Mouse (Mus musculus): Measurements from ENCODE around the gene Rab19. TPM values are rescaled to one million over a fixed set of nuclear protein-coding genes. Genes with fewer than 3 reads are reported as not detected.
"Not testable (repeated sequence)": the region's sequence is repeated elsewhere in the genome, so short reads cannot be mapped to it uniquely, and the experiment has no call there.

Rab19 gene
- polyA plus RNA-seq, 1 experiment from 2014 or later = 1.7 TPM

DNA sequence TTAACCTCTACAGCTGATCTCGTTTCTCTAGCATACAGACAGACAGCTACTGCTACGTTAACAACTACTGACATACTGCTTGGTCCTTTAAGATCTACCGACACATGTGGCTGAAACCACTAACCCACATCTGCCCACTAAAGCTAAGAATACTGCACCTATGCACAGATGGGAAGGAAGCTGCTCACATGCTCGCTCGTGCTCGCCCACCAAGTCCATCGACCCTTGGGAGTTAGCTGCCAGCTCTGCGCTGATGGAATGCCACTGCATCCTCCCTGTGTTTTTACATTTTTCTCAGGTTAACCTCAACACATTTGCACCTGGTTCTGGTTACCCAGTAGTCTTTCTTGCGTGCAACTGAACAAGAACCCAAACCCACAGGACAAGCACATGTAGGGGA lies 17.4 kb downstream of the Rab19 start:
- WGBS = 91% methylated on average over 9 of the region's 9 CpGs
- no peak for ATAC-seq (ENCODE audit: low FRiP score, low TSS enrichment)
- no peak overlapping the region for H3K4me2 ChIP-seq (replicated peaks; ENCODE audit: low read depth, low read length)

DNA sequence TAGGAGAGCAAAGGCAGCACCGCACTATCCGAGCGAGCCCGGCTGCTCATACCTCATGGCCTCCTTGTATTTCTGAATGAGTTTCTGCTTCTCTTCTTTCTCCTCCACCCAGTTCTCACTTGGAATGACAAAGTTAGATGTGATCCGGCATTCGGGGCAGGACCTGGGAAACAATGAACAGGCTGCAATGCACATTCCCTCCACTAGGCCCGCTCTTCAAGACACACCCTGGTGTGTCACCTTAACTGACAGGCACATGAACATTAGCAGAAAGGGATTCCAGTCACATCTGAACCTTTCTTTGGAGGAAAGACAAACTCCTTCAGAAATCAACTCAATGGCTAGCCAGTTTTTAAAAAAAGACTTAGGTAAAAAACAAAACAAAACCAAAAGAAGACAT lies 19.4 kb downstream of the Rab19 start:
- Histone ChIP-seq H3K4me1 (ENCODE audit: control insufficient read depth, insufficient read depth, low read length) (peaks cover 4% of the 10 kb centered on the region; the same call in 1 of the 2 replicates), H3K9me3 (ENCODE audit: control insufficient read depth, low read length) (no peaks in the 10 kb centered on the region), H3K4me3 (ENCODE audit: low read length) (no peak overlapping the region), H3K27ac (ENCODE audit: low read depth, low read length) (no peak overlapping the region), H3K9ac (ENCODE audit: low read depth, low read length) (no peak overlapping the region), H3K36me3 (ENCODE audit: control insufficient read depth, insufficient read depth, low read length) (peaks cover 26% of the 10 kb centered on the region), H3K27me3 (ENCODE audit: control insufficient read depth, insufficient read depth, low read length) (no peaks in the 10 kb centered on the region), H3K4me2 (replicated peaks; ENCODE audit: low read depth, low read length) (no peak overlapping the region)
- 77% methylated on average over 7 of the region's 7 CpGs for WGBS
- no peak for ATAC-seq (ENCODE audit: low FRiP score, low TSS enrichment)

More for the DNA sequence above, 17.4 kb downstream of the Rab19 start:
- H3K36me3 ChIP-seq (ENCODE audit: control insufficient read depth, insufficient read depth, low read length) = peaks cover 12% of the 10 kb centered on the region; the same call in 1 of the 2 replicates
- H3K4me1 ChIP-seq (ENCODE audit: control insufficient read depth, insufficient read depth, low read length) = peaks cover 4% of the 10 kb centered on the region; the same call in 1 of the 2 replicates
- H3K9me3 ChIP-seq (ENCODE audit: control insufficient read depth, low read length) = no peaks in the 10 kb centered on the region
- no peak overlapping the region for H3K27ac ChIP-seq (ENCODE audit: low read depth, low read length)
- H3K9ac ChIP-seq (ENCODE audit: low read depth, low read length) = no peak overlapping the region
- no peaks in the 10 kb centered on the region for H3K27me3 ChIP-seq (ENCODE audit: control insufficient read depth, insufficient read depth, low read length)
- no peak overlapping the region for H3K4me3 ChIP-seq (ENCODE audit: low read length)

DNA sequence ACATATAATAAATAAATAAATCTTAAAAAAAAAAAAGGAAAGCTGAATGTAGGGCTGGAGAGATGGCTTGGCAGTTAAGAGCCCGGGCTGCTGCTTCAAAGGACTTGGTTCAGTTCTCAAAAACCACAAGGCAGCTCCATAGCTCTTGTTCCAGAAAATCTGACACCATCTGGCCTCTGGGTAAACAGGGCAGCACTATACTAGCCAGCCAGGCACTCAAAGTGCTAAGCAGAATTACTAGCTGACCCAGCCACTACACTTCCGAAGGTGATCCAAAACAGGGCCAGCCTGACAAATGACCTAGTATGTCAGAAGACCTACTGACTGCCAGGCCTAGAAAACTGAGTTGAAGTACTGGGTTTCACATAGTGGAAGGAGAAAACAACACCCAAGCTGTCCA lies 22.2 kb downstream of the Rab19 start:
- Histone ChIP-seq H3K36me3 (ENCODE audit: control insufficient read depth, insufficient read depth, low read length) (peaks cover 28% of the 10 kb centered on the region), H3K4me1 (ENCODE audit: control insufficient read depth, insufficient read depth, low read length) (no peaks in the 10 kb centered on the region), H3K9ac (ENCODE audit: low read depth, low read length) (no peak overlapping the region), H3K4me3 (ENCODE audit: low read length) (no peak overlapping the region), H3K27ac (ENCODE audit: low read depth, low read length) (no peak overlapping the region), H3K9me3 (ENCODE audit: control insufficient read depth, low read length) (no peaks in the 10 kb centered on the region), H3K4me2 (replicated peaks; ENCODE audit: low read depth, low read length) (no peak overlapping the region), H3K27me3 (ENCODE audit: control insufficient read depth, insufficient read depth, low read length) (no peaks in the 10 kb centered on the region)
- no peak for ATAC-seq (ENCODE audit: low FRiP score, low TSS enrichment)
- WGBS = 57% methylated on average over 2 of the region's 2 CpGs

DNA sequence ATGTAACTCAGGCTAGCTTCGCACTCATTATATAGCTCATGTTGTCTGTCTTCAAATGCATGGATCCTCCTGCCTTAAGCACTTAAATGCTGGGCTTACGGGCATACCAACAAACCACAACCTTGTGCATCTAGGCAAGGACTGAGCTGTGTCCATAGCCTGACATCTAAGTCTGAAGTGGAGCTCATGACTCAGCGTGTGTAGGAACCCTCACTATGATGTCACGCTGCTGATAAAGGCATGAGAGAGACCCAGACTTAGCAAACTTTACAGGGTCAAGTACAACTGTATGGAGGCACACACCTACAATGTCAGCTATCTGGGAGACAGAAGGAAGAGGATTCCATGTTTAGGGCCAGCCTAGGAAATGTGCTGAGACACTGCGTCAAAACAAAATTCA lies 25.5 kb downstream of the Rab19 start:
- Histone ChIP-seq H3K27me3 (ENCODE audit: control insufficient read depth, insufficient read depth, low read length) (no peaks in the 10 kb centered on the region), H3K9me3 (ENCODE audit: control insufficient read depth, low read length) (no peaks in the 10 kb centered on the region), H3K4me2 (replicated peaks; ENCODE audit: low read depth, low read length) (no peak overlapping the region), H3K36me3 (ENCODE audit: control insufficient read depth, insufficient read depth, low read length) (peaks cover 16% of the 10 kb centered on the region), H3K4me3 (ENCODE audit: low read length) (no peak overlapping the region), H3K9ac (ENCODE audit: low read depth, low read length) (no peak overlapping the region), H3K27ac (ENCODE audit: low read depth, low read length) (no peak overlapping the region), H3K4me1 (ENCODE audit: control insufficient read depth, insufficient read depth, low read length) (no peaks in the 10 kb centered on the region)
- ATAC-seq (ENCODE audit: low FRiP score, low TSS enrichment) = no peak
- WGBS = 93% methylated on average over 5 of the region's 5 CpGs

DNA sequence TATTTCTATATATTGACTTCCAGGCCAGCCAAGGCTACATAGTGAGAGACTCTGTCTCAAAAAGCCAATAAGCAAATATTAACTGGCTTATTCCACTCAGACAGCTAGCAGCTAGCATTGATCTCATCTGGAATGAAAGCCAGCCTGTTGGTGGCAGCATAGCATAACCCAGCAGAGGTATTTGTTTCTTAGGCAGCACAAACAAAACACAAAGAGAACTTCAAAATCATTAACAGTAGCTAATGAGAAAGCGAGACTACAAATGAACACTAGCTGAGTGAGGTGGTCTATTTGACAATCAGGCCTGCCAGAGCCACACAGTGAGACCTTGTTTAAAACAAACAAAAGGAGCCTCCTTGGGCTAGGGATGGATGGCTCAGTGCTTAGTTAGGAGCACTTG lies 33.1 kb downstream of the Rab19 start:
- Histone ChIP-seq H3K4me1 (ENCODE audit: control insufficient read depth, insufficient read depth, low read length) (0 out of 2 replicates have a peak, but pooled peaks cover 3% of the 10 kb centered on the region), H3K9ac (ENCODE audit: low read depth, low read length) (no peak overlapping the region), H3K4me2 (replicated peaks; ENCODE audit: low read depth, low read length) (no peak overlapping the region), H3K9me3 (ENCODE audit: control insufficient read depth, low read length) (no peaks in the 10 kb centered on the region), H3K27me3 (ENCODE audit: control insufficient read depth, insufficient read depth, low read length) (peaks cover 3% of the 10 kb centered on the region; the same call in 1 of the 2 replicates), H3K27ac (ENCODE audit: low read depth, low read length) (no peak overlapping the region), H3K36me3 (ENCODE audit: control insufficient read depth, insufficient read depth, low read length) (no peaks in the 10 kb centered on the region), H3K4me3 (ENCODE audit: low read length) (no peak overlapping the region)
- no peak for ATAC-seq (ENCODE audit: low FRiP score, low TSS enrichment)
- 89% methylated on average over 1 of the region's 1 CpGs for WGBS

DNA sequence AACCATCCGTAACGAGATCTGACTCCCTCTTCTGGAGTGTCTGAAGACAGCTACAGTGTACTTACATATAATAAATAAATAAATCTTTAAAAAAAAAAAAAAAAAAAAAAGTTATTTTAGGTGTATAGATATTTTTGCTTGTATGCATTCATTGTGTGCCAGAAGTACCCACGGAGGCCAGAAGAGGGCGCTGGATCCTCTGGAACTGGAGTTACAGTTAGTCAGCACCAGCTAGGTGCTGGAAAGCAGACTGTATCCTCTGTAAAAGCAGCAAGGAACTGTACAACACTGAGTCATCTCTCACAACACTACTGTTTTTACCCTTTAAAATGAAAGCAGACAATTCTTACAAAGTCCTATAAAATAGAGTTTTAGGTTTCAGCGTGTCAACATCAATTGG lies 34.8 kb downstream of the Rab19 start:
- no peak overlapping the region for H3K27ac ChIP-seq (ENCODE audit: low read depth, low read length)
- peaks cover 3% of the 10 kb centered on the region; the same call in 1 of the 2 replicates for H3K27me3 ChIP-seq (ENCODE audit: control insufficient read depth, insufficient read depth, low read length)
- no peak overlapping the region for H3K4me3 ChIP-seq (ENCODE audit: low read length)
- H3K36me3 ChIP-seq (ENCODE audit: control insufficient read depth, insufficient read depth, low read length) = no peaks in the 10 kb centered on the region
- H3K4me1 ChIP-seq (ENCODE audit: control insufficient read depth, insufficient read depth, low read length) = 0 out of 2 replicates have a peak, but pooled peaks cover 4% of the 10 kb centered on the region
- H3K4me2 ChIP-seq (replicated peaks; ENCODE audit: low read depth, low read length) = no peak overlapping the region
- ATAC-seq (ENCODE audit: low FRiP score, low TSS enrichment) = no peak
- no peaks in the 10 kb centered on the region for H3K9me3 ChIP-seq (ENCODE audit: control insufficient read depth, low read length)
- H3K9ac ChIP-seq (ENCODE audit: low read depth, low read length) = no peak overlapping the region
- WGBS = 54% methylated on average over 3 of the region's 5 CpGs

DNA sequence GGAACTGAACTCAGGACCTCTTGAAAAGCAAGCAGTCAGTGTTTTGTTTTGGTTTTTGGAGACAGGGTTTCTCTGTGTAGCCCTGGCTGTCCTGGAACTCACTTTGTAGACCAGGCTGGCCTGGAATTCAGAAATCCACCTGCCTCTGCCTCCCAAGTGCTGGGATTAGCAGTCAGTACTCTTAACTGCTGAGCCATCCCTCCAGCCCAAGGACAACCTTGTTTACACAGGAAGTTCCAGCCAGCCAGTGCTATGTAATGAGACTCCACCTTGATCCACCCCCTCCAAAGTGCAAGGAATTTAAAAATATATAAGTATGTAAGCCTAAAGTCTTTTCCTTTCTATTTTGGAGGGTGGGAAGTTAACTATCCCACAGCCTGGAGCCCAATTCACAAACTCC lies 35.7 kb downstream of the Rab19 start:
- not testable (repeated sequence) for H3K27me3 ChIP-seq (ENCODE audit: control insufficient read depth, insufficient read depth, low read length); H3K4me3 ChIP-seq (ENCODE audit: low read length); H3K27ac ChIP-seq (ENCODE audit: low read depth, low read length); H3K4me1 ChIP-seq (ENCODE audit: control insufficient read depth, insufficient read depth, low read length); H3K36me3 ChIP-seq (ENCODE audit: control insufficient read depth, insufficient read depth, low read length); ATAC-seq (ENCODE audit: low FRiP score, low TSS enrichment); H3K9ac ChIP-seq (ENCODE audit: low read depth, low read length); H3K4me2 ChIP-seq (replicated peaks; ENCODE audit: low read depth, low read length); H3K9me3 ChIP-seq (ENCODE audit: control insufficient read depth, low read length)

DNA sequence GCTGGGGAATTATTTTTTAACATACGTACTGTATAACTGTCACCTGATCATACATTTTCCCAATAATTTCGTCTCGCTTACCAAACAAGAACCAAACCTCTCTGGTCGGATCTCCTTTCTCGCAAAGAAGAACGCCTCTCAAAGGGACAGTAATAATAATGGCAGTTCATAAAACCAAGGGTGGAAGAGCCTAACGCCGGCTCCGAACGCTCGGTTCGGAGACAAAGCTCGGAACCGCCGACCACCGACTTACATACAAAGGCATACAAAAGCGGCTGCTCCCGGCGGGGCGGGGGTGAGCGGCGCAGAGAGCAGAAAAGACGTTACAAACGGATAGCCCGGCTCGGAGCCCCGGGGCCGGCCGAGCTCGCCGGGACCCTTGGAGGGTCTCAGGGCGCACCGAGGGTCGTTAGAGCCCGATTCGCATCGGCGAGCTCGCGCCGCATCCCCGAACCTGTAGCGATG lies 38.4 kb downstream of the Rab19 start:
- peak overlapping the region; percentile 68 for H3K4me2 ChIP-seq (replicated peaks; ENCODE audit: low read depth, low read length)
- no peak overlapping the region for H3K27ac ChIP-seq (ENCODE audit: low read depth, low read length)
- H3K36me3 ChIP-seq (ENCODE audit: control insufficient read depth, insufficient read depth, low read length) = no peaks in the 10 kb centered on the region
- 1% methylated on average over 43 of the region's 43 CpGs for WGBS
- H3K27me3 ChIP-seq (ENCODE audit: control insufficient read depth, insufficient read depth, low read length) = peaks cover 3% of the 10 kb centered on the region; the same call in 1 of the 2 replicates
- ATAC-seq (ENCODE audit: low FRiP score, low TSS enrichment) = 0 out of 2 replicates have a peak, but pooled peaks have one; percentile 8
- H3K4me1 ChIP-seq (ENCODE audit: control insufficient read depth, insufficient read depth, low read length) = 0 out of 2 replicates have a peak, but pooled peaks cover 4% of the 10 kb centered on the region
- peak overlapping the region; percentile 97 for H3K4me3 ChIP-seq (ENCODE audit: low read length)
- H3K9ac ChIP-seq (ENCODE audit: low read depth, low read length) = peak overlapping the region; percentile 78
- H3K9me3 ChIP-seq (ENCODE audit: control insufficient read depth, low read length) = no peaks in the 10 kb centered on the region

DNA sequence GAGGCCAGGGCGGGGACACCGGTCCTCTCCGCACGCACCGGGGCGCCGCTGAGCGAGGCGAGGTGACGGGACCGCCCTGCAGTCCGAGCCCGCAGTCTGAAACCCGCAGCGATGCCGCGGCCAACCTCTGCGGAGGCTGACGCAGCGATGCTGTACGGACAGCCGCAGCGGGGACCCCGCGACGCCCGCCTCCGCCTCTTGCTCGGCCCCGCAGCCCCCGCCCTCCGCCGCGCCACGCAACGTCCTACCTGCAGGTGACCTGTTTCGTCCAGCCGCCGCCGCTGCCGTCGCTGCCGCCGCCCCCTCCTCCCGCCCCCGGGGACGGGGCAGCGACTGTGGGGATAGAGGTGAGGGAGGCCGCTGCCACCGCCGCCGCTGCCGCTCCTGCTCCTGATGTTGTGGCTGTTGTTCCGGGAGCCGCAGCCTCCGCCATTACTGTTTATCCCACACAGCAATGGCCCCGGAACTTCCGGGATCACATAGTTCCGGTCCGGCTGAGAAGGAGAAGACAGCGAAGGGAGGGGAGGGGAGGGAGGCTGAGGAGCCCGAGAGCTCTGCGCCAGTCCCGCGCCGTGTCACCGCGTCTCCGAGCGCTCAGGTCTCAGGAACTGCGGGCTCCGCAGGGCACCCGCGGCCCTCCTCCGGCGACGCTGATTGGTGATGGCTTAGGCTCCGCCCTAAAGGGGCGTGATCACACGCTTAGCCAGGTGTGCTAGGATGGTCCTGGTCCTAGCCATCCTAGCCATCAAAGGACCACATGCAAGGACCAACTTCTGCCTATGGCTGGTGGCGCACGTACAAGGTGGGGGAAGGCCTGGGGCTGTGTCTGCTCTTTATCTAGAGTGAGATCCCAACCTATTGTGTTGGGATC lies 39.1 kb downstream of the Rab19 start, which contains the start of gene Mkrn1:
Gene Mkrn1, minus strand, starts transcription at position 612 of the 871 bp plus-strand sequence.
- peak within 1 kb of the TSS; percentile 76 for H3K27ac ChIP-seq (ENCODE audit: low read depth, low read length)
- H3K36me3 ChIP-seq (ENCODE audit: control insufficient read depth, insufficient read depth, low read length) = no peaks in the 10 kb centered on the region
- peaks cover 3% of the 10 kb centered on the region; the same call in 1 of the 2 replicates for H3K27me3 ChIP-seq (ENCODE audit: control insufficient read depth, insufficient read depth, low read length)
- peak within 1 kb of the TSS; percentile 68 for H3K4me2 ChIP-seq (replicated peaks; ENCODE audit: low read depth, low read length)
- peak; percentile 93 for ATAC-seq (ENCODE audit: low FRiP score, low TSS enrichment)
- 0 out of 2 replicates have a peak, but pooled peaks cover 4% of the 10 kb centered on the region for H3K4me1 ChIP-seq (ENCODE audit: control insufficient read depth, insufficient read depth, low read length)
- peak within 1 kb of the TSS; percentile 97 for H3K4me3 ChIP-seq (ENCODE audit: low read length)
- under 1% methylated on average over 68 of the region's 82 CpGs for WGBS
- H3K9me3 ChIP-seq (ENCODE audit: control insufficient read depth, low read length) = no peaks in the 10 kb centered on the region
- peak within 1 kb of the TSS; percentile 78 for H3K9ac ChIP-seq (ENCODE audit: low read depth, low read length)

Data from kidney, embryonic 14.5 days (tissue).